Mouse (Mus musculus): ENCODE measurements around the gene Cacna1s. TPM values are rescaled to one million over a fixed set of nuclear protein-coding genes. Genes with fewer than 3 reads are reported as not detected.

Cacna1s gene
- polyA plus RNA-seq, 2 experiments from 2014 or later = 3.6 to 6.9 TPM

DNA sequence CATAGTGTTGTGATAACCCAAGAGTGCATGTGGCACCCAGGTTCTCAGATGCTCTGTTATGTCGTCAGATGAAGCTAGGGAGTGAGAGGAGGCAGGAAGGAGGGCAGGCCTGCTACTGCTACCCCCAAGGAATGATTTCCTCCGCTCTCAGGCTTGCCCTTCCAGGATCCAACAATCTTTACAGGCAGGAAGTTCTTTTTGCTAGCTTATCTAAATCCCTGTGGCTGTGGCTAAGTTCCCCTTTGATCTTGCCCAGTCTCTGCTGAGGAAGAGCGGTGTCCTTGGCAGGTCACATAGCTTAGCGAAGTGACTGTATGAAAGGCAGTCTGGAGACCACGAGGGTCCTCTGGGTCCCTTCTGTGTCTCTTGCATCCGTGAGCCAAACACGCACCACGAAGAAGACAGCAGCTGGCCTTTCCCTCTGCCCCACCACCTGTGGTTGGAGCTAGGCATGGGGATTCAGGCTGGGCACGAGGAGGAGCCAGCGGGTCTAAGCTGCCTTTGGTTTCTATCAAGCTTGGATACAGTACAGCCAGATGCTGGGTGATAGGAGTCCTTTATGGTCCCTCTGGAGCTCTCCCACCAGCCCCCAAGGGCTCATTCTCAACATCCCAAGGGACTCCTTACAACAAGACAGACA lies 85.8 kb downstream of the Cacna1s start:
- ATAC-seq = no peak

DNA sequence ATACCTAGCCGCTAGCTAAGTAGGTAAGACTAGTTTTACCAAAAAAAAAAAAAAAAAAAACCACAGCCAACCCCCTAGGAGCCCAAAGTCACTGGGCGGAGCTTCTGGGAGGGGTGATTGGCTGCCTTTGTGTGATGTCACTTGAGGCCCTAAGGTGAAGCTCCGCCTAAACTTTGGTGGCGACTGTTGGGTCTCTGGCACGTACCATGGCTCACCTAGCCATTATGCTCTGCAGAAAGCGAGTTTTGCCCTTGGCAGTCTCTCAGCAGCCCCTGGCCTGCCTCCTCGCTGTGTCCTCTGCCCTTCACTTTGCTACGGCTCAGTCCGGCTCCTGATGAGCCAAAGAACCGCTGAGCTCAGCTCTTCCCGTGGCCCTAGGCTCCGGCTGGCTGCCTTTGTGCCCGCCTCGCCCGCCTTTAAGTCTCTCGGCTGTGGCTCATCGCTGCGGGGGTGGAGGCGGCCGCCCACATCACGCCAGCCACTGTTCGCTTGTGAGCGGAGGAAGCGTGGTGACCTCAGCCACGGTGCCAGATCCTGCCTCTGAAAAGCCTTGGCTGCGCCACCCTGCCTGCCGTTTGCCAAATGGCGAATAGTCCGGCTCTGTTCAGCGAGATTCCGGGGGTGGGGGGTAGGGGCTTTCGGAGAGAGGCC lies 87.6 kb downstream of the Cacna1s start:
- peak; percentile 76 for ATAC-seq

DNA sequence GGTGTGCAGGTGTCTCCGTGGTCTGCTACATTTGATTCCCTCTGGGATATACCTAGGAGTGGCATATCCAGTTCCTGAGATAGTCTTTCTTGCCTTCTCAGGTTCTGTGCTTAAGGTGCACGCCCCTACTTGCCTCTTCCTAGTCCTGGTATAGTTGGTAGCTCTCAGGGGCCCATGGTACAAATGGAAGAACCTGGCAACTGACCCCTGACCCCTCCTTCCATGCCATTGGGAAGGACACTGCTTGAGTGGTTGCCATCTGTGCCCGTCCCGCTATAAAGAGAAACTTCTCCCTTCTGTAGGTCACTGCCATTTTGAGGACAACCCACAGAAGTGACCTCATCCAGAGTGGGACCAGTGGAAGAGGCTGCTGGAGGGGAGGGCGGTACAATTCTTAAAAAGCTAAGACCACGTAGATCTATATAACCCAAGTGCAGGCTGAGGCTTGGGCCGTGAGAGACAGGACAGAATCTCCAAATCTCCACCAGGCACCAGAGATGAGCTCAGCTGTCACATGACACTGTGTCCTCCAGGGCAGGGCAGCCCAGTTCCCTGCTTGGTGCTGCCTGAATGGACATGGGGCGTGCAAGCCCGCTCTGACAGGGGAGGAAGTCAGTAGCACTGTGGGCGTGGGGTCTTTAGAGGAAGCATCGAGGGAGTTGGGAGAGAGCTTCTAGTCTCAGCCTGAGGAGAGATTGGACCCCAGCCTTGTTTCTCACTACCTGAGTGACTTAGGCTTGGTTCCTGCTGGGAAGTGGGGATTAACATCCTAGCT lies 88.8 kb downstream of the Cacna1s start:
- ATAC-seq = no peak

DNA sequence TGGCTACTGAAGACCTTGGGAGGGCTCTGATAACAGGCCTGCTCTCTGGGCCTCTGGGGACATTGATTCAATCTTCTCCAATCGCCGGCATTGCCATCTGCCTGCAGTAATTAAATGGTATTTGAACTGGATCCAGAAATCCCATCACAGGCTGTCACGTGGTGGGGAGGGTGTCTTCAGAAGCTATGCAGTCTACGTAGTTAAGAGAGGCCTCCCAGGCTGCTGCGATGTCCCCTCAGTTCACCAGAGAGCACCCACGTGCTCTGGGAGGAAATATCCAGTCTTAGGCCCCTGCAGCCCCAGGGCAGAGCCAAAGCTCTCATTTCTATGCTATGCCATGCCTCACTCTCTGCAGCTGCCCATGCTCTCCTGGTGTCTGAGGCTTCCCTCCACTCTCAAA lies 89.8 kb downstream of the Cacna1s start:
- no peak for ATAC-seq

DNA sequence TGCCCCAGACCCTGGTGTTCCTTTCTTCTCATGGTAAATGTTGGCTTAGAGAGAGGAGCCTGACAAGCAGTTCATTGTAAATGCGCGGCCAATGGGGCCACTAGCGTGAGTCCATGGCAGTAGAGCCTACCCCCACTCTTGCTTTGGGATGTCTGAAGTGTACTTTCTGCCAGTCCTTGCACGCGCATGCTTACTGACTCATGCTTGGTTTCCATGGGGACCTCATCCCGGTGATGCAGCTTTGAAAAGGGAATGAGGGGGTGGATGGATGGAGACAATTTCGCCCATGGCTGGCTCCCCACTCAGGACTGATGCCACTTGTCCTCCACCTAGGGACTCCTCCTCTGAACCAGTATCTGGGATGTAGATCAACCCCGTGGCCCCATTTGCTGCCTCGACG lies 91.0 kb downstream of the Cacna1s start:
- no peak for ATAC-seq

DNA sequence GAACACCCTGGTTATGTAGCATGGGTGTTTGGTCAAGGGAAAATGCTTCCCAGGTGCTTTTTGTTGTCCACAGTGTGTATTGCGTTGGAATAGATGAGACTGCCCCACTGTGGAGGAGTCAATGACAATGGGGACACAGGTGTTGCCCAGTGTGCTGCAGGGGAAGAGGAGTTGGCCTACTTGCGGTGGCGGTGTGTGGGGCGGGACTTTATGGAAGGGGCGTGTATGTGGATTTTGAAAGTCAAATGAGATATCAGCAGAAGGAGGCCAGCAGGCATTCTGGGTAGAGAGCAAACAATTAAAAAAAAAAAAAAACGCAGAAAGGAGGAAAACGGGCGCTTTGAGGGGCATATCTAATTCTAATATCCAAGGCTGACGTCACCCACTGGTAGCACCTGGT lies 97.2 kb downstream of the Cacna1s start:
- no peak for ATAC-seq

DNA sequence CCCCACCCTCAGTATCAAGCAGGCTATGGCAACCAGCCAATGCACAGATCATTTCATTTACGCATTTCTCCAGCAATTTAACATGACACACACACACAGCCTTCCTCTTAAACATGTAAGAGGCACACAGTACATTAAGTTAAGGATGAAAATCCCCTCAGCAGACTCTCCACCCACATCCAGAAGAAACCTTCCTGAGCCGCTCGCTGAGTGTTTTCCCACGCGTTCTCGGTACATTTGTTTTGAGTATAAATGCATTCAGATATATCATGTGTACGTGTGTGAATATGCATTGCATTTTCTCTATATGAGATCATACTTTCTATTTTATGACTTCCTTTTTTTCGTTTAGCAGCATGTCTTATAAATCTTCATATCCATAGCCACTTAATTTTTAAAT lies 98.8 kb downstream of the Cacna1s start:
- no peak for ATAC-seq

DNA sequence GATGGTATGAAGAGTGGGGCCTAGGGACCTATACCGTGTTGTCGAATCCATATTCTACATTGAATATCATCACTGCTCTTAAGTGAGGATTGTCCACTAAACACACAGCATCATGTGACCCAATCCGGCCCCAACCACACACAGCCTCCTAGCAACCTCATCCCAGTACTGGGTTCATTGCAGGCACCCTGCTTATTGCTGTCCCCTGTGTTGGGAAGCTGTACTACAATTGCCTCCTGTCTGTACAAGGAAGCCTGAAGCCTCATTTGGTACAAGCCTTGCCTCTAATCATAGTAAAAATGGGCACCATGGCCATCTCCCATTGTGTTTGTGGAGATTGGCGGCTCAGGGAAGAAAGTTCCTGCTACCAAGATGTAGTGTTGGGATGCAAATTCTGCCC lies 103.8 kb downstream of the Cacna1s start:
- ATAC-seq = no peak

DNA sequence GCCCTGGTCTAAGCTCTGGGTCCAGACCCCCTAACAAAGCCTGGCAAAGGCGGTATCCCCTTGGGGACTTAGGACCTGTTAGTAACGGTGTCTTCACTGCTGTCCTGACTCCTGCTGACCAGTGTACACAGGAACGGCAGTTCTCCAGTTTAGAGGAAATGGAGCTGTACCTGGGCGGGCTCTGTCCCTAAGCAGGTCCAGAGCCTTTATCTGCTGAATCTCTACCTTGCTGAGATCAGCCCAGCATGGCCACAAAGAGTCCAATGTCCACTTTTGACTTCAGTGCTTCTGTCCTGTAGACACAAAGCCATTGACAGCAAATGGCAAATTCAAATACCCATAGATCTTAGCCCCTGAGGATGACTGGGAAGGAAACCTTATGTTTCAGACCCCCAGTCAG lies 104.4 kb downstream of the Cacna1s start:
- no peak for ATAC-seq

DNA sequence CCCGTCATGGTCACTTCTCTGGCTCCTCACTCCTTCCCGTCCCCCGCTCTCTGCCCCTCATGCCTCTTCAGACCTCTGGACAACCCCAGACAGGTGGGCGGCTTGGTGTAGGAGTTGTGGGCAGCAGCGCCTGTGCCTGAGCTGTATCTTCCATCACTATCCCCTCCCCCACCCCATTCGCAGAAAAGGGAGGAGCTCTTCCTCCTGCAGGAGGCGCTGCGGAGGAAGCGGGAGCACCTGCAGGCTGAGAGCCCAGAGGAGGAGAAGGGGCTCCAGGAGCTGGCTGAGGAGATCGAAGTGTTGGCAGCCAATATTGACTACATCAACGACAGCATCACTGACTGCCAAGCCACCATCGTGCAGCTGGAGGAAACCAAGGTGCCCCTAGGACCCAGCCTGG lies 107.3 kb downstream of the Cacna1s start:
- no peak for ATAC-seq

DNA sequence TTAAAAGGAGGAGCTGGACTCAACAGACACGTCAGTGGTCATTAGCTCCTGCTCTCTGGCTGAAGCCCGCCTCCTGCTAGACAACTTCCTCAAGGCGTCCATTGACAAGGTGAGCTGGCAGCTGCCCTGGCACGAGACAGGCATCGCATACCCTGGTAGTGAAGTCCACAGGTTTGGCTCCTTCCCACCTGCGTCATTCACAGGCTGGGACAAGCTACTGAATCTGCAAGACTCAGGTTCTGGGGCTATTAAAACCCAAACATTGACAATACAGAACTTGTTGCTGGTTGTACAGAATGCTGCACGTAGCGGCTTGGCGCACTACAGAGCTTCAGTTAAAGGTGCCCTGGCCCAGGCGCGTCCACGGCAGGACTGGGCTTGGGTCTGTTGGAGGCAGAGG lies 107.7 kb downstream of the Cacna1s start:
- ATAC-seq = no peak

DNA sequence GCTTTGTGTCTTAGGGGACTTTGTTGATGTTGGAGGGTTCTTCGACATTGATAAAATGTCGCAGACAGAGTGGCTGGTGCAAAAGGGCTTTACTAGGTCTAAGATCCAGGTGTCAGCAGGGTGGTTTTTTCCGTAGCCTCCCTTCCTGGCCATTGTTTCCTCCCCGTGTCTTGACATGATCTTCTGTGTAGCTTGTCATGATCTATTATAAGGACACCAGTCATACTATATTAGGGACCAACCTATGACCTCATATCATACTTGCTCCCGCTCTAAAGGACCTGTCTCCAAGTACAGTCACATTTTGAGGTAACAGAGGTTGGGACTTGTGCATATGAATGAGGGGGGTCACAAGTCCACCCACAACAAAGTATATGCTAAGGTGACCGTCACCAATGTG lies 108.4 kb downstream of the Cacna1s start:
- ATAC-seq = no peak

DNA sequence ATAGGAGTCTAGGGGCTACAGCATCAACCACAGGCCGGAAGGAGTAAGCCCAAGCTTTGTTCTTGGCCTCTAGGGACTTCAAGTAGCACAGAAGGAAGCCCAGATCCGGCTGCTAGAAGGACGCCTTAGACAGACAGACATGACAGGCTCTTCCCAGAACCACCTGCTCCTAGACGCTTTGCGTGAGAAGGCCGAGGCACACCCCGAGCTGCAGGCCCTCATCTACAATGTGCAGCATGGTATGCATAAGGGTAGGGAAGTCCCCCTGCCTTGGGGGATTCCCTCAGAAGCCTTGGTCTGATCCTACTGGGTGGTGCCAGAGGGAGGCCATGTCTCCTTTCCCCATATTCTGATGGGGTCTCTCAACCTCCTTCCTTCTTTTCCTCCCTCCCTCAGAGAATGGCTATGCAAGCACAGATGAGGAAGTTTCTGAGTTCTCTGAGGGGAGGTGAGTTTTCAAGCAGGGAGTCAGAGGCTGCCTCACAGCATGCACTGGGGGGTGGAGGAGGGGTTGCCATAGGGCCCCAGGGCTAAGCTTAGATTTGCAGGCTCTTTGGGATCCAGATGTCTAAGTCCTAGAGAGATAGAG lies 108.9 kb downstream of the Cacna1s start:
- peak; percentile 27 for ATAC-seq

DNA sequence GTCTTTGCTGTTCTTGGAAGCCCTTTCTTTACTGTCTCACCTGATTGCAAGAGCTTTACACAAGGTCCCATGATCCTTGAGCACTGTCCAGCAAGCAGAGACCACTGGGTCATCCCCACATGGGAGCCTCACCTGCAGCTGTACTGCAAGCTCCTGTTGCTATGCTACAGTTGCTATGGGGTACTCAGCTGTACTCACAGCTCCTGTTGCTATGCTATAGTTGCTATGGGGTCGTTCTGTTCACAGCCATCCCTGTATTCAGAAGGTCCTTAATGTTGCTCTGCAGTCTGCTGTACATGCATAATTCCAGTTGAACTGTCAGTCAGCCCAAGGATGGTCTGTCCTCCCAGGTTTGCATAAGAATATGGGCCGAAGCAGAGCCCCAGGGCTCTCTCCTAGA lies 112.9 kb downstream of the Cacna1s start:
- no peak for ATAC-seq

DNA sequence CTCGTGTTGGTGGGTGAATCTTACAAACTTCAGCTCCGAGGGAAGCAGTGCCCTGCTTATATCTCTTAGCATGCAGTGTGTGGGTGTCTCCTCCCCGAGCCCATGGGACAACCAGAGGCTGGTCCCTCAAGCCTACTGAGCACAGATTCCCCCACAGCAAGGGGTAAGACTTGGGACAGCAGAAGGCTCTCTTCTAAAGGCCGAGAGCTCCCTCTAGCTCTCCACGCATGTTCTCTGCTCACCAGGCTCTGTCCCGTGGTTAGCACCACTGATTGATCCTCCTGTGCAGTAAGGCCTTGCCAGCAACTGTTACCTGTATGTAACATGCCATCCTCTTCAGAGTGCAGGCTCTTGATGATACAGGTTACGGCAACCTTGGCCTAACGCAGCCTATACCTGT lies 115.1 kb downstream of the Cacna1s start:
- no peak for ATAC-seq

Other genes with a start within 250 kb of the Cacna1s start
- 10 to 100 TPM in 1 of 2 experiments, 1 to 10 TPM in 1; 9.2 to 13.6 TPM for gene Lad1, start 234.2 kb upstream of the Cacna1s start, polyA plus RNA-seq (2017; shearing (Covaris generic))
- 1 to 10 TPM in 1 of 2 experiments, under 1 TPM in 1; 0.83 to 1.4 TPM for gene Tnnt2, start 216.4 kb upstream of the Cacna1s start, polyA plus RNA-seq (2017; shearing (Covaris generic))
- gene Pkp1, start 133.5 kb upstream of the Cacna1s start, polyA plus RNA-seq (2017; shearing (Covaris generic)) = not detected
- gene Igfn1, start 46.4 kb upstream of the Cacna1s start, polyA plus RNA-seq (2017; shearing (Covaris generic)) = not detected
- 10 to 100 TPM; 36.4 to 64.0 TPM for gene Tmem9, start 44.6 kb upstream of the Cacna1s start, polyA plus RNA-seq (2017; shearing (Covaris generic))
- not detected for gene Ascl5, start 1.9 kb upstream of the Cacna1s start, polyA plus RNA-seq (2017; shearing (Covaris generic))
- gene Kif21b, start 78.6 kb downstream of the Cacna1s start, polyA plus RNA-seq (2017; shearing (Covaris generic)) = 10 to 100 TPM; 34.7 to 38.6 TPM
- not detected for gene Mroh3, start 160.1 kb downstream of the Cacna1s start, polyA plus RNA-seq (2017; shearing (Covaris generic))
- gene Inava, start 181.5 kb downstream of the Cacna1s start, polyA plus RNA-seq (2017; shearing (Covaris generic)) = under 1 TPM in 1 of 2 experiments, not detected in 1; 0.28 TPM
- not detected for gene Gpr25, start 208.1 kb downstream of the Cacna1s start, polyA plus RNA-seq (2017; shearing (Covaris generic))

Measured in CD4-positive, CD25-positive, alpha-beta regulatory T cell, adult 4 months (primary cell).